Mouse (Mus musculus): ENCODE measurements around the gene Hoga1.

Gene Hoga1

DNA sequence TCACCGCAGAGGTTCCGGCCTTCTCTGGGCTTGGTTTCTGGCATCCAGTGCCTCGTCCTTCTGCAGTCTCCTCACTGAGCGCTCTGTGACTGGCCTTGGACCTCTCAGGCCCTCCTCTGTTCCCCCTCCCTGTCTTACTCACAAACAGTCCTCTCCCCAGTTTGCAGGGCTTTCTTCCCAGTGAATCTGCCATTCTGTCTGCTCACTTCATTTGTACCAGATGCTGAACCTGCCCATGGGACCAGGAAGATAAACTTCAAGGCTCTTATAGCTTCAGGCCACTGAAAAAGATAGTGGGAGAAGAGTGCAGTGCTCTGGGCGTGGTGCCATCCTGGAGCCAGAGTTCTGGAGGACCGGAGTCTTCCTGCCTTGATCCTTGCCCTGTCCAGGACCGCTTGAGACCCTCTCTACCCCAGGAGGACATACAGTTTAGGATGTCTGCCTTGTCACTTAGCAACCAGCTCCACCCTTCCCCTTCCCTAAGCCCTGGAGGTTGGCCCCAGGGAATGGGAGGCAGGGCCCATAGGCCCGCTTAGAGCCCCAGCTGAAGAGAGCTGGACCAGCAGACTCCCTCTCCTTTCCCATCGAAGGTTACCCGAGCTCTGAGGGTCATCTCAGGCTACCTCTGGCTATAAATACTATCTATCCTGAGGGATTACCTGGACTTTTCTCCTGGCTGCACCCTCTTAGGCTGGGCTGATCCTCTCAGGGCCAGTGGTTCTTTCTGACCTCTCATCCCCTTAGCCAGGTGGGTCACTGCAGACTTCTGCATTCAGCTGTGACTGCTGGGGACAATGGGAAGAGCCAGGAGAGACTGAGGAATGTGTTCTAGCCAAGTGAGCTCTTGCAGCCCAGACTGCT, 23.5 kb upstream of the Hoga1 start:
- DNase-seq (ENCODE audit: low spot score): peak; percentile 28

DNA sequence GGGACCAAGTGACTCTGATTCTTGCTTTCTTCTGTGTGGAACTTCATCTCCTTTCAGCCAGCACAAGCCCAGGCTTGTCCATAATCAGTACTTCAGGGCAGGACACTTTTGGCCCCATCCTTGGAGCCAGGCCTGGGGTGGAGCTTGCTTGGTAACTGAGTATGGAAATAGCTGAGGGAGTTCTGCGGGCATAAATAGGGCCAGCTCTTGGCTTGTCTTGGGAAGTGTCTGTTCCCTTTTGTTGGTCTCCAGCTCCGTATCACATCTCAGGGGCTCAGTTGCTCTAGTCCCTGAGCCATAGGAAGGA, 22.9 kb upstream of the Hoga1 start:
- DNase-seq (ENCODE audit: low spot score): no peak

DNA sequence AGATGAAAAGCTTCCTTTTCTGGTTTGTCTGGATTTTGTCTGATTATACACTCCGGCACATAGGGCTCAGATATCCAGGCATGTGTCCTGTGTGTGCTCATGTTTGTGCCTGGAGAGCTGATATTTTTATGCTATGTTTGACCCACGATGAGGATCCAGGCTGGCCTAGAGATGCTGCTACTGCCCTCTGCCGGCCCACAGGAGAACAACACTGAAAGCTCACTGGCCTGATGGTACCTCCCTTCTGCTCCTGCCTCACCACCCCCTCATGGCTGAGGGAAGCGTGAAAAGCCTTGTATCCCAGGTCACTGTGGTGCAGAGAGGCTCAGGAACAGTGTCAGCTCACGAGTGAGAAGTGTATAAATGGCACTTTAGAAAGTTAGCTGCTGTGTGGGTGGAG, 19.3 kb upstream of the Hoga1 start:
- peak; percentile 79 for DNase-seq (ENCODE audit: low spot score)

DNA sequence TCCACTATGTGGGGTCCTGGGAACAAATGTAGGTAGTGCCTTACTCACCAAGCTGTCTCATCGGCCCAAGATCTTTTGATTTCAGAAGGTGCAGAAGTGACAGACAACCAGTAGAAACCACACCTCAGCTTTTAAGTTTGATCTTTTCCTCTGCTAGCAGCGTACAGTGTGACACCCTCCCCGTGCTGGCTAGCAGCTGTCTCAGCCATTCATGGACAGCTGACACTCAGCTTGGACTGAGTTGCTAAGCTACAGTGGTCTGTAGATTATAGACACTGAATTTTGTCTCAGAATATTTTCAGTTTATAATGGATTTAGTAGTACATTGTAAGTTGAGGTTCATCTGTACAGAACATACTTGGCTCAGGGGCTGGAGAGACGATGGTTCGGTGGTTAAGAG, 14.3 kb upstream of the Hoga1 start:
- DNase-seq (ENCODE audit: low spot score): no peak

DNA sequence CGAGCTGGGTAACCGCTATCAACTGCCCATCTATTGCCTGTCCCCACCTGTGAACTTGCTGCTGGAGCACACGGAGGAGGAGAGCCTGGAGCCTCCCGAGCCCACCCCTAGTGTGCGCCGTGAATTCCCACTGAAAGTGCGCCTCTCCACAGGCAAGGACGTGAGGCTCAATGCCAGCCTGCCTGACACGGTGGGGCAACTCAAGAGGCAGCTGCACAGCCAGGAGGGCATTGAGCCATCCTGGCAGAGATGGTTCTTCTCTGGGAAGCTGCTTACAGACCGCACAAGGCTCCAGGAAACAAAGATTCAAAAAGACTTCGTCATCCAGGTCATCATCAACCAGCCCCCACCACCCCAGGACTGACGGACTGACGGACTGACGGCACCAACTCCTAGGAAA, 11.8 kb upstream of the Hoga1 start:
- DNase-seq (ENCODE audit: low spot score): no peak

DNA sequence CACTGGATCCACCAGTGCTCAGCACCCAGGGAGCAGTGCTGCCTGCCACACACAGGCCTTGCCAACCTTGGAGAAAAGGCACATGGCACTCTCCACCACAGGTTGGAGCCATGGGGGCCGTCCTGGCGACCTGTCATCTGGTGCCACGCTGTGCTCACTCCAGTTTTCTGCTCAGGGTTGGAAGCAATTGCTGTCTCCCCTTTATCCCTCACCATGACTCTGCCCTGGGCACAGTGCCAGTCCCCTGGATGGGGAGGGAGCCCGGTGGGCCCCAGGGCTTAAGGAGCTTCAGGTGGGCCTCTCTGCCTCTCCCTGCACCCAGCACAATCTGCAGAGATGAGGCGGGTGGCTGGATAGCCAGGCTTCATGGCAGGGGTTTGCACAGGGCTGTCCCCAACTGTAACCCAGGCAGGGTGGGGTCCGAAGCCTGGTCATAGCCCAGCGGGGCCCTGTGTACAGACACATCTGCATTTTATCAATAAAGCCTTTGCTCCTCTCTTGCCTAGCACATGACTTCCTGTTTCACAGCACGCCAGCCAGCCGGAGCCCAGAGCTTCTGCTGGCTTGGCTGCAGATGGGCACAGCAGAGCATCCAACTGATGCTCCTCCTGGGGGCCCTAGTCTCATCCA, 11.1 kb upstream of the Hoga1 start:
- DNase-seq (ENCODE audit: low spot score): peak; percentile 56

DNA sequence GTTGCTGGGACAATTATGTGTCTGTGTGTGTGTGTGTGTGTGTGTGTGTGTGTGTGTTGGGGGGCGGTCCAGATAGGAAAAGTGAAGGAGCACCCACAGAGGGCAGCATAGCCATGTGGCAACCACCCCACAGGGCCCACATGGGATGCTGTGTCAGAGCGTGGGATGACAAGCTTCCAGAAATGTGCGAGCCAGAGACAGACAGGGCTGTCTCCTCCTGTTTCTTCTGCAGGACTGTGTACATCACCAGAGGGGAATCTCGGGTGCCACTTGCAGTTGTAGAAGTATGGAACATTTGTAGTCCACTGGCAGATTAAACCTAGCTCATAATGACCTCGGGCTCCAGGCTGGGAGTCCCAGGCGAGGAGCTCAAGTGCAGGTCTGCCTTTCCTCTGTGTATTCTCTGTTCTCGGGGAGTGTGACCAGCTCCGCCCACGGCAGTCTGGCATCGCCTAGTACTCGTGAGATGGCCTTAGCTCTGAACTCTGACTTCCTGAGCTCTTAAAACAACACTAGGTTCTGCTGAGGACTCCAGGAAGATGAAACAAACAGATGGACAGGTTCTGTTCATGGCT, 10.4 kb upstream of the Hoga1 start:
- DNase-seq (ENCODE audit: low spot score): peak; percentile 50

DNA sequence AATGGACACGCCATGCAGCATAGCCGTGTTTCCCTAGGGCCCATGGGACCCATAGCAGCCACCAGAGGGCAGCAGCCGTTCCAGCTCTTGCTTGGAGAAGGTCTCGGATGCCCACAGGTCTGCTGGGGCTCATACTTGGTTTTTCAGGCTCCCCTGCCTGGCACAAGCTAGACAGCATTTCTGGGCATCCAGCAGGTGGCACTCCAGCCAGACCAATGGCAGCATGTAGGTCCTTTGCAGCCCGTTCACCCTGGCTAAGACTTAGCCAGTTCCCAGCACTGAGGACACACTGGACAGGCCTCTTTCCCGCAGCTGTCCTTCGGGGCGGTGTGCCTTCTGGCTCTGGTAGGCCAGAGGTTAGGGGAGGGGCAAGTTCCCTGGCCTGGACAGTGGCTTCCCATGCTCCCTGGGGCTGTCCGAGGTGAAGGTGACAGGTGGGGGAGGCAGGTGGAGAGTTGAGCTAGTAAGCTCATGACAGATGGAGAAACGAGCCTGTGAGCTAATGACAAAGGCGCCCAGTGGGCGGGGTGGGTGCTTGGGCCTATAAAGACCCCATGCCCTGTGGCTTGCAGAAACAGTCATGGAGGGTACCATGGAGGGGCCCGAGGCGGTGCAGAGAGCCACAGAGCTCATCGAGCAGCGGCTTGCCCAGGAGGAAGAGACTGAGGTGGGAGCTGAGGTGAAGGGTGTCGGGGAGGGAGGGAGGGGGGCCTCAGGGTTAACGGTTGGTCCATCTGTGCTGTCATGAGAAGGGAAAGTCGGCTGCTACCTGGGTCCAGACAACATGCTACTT, 9.8 kb upstream of the Hoga1 start, which contains the start of gene Ankrd2:
Gene Ankrd2 (plus strand): TSS at position 545 of the 793 bp plus-strand sequence.
- peak; percentile 93 for DNase-seq (ENCODE audit: low spot score)

DNA sequence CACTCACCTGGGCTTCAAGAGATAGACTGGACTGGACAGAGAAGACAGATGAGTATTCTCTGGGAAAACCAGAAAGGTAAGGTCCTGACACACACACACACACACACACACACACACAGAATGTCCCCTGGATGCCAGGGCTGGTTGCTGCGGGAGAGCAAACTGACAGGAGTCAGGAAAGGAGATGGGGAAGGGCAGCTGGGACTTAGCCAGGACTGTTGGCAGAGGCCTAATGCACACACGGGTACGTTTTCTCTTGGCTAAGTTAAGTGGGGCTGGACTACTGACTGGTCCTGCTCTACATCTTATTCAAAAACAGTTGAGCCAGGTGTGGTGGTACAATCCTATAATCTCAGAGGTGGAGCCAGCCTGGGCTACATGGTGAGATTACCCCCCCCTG, 9.1 kb upstream of the Hoga1 start:
- DNase-seq (ENCODE audit: low spot score): no peak

DNA sequence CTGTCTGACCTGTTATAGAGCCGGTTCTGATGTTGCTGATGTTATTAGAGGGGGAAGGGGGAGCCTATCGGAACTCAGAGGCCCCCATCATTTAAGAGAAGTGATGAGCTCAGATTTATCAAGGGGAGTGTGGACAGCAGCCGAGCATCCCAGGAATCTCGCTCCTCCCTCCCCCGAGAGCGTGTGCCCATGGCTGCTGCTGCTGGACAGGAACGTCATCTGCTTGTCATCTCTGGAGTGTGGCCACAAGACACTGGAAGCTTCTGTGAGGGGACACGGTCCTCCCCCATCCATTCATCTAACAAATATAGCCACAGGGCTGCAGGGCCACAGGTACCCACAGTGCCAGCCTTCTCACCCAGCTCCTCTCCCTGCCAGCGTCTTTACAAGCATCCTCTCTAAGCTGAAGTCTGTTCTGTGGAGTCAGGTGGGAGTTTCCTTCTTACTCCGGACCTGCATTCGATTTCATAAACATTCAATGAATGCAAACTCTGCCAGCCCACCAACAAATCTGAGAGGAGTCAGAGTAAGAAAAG, 8.2 kb upstream of the Hoga1 start:
- DNase-seq (ENCODE audit: low spot score): no peak

DNA sequence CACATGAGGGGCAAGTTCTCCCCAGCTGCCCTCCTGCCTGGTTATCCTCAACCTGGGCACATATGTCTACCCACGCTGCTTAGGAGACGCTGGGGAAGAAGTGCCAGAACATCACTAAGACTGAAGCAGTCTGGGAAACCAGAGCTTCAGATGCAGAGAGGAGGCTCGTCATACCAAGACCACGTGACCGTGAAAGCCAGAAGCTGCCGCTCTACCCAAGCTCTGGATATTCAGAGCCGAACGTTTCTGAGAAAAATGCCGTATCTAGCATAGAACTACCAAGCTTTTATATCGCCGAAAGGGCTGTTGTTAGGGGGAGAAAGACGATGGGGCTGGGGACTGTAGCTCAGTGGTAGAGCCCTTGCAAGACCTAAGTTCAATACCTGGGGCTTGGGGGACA, 7.1 kb upstream of the Hoga1 start:
- no peak for DNase-seq (ENCODE audit: low spot score)

DNA sequence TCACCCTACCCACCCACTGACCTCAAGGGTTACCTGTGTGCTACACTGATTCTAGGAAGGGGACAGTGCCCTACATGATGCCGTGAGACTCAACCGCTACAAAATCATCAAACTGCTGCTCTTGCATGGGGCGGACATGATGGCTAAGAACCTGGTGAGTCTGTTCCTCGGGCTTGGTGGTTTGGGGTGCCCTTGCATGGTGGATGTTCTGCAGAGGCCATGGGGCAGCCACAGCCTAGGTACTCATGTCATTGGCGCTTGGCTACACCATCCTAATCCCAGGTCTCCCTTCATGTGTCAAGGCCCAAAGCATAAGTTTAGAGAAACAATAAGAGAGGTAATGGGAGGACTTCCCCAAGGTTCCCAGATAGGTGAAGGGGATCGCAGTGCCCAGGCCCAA, 1.4 kb upstream of the Hoga1 start:
- no peak for DNase-seq (ENCODE audit: low spot score)

DNA sequence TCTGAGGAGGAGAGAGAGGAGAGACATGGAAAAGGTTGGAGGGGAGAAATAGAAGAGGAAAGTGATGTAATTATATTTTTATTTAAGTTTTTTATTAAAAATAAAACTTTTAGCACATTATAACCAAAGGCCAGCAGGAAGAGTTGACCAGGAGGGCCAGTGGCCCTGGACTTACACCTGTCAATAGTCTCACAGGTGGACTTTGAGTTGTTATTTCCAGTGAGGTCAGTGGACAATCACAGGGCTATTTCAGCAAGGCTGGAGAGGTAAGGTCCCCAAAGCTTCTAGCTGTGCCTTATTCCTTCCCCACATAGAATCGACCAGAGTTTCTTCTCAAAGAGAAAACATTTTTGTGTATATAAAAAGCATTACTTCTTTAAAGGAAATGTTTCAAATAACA, 4.8 kb downstream of the Hoga1 start:
- no peak for DNase-seq (ENCODE audit: low spot score)

DNA sequence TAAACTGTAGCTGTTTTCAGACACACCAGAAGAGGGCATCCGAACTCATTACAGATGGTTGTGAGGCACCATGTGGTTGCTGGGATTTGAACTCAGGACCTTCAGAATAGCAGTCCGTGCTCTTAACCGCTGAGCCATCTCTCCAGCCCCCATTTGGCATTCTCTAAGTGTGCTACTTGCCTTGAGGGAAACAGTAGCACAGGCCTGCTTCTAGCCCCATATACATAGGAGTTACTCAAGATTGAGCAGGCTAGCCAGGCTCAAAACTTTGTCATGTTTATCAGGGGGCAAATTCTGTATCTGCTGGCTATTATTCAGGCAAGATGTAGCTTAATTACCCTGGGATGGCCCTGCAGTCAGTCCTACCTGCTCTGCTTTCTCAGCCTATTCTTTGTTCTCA, 5.9 kb downstream of the Hoga1 start:
- no peak for DNase-seq (ENCODE audit: low spot score)

DNA sequence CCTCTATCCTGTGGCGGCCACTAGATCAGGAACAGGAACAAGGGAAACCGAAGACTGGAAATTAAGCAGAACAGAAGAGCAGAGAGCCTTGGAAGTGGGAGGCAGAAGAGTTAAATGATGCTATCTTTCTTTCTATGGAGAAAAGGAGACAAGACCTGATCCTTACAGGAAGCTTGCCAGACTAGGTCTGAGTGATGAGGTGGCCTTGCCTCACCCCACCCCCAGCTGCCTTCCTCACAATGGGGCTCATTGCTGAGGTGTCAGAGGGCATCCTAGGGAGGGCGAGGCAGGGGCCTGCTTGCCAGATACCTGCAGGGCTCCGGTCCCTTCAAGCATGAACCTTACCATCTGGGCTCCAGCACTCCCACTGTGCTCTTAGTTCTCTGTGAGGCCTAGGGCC, 6.5 kb downstream of the Hoga1 start, which contains the start of gene 4933411K16Rik:
Gene 4933411K16Rik (plus strand): TSS at position 301 of the 400 bp plus-strand sequence.
- DNase-seq (ENCODE audit: low spot score): no peak

DNA sequence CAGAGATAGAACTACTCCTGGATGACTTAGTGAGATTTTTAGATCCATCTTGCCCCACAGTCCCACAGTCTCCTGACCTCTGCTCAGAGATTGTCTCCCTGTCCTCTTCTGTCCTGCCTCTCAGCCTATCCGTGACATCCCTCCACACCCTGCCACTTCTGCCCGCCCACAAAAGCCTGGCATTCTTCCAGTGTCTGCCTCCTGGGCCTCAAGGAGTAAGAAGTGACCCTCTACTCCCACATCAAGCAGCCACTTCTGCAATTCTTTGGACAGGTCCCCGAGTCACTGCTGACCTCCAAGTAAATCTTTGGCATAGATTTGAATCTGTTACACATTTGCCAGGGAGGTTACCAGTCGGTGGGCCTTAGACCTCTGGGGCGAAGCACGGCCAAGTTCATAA, 8.8 kb downstream of the Hoga1 start:
- DNase-seq (ENCODE audit: low spot score): no peak

DNA sequence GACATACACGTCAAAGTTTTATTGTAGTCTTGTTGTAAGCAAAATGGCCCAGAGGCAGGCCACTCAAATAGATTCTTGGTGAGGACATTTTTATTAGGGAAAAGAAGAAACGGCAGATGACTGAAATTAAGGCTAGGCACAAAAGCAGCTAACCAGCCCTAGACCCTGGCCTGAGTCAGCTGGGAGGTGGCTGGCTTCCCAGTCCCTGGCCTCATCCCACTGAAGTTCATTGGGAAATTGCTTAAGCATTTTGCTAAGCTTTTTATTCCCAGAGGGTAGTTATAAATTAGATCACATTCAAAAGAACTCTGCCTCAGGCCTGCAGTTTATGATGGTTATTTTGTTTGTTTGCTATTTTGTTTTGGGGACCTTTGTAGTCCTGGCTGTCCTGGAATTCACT, 10.5 kb downstream of the Hoga1 start:
- DNase-seq (ENCODE audit: low spot score): peak; percentile 14

DNA sequence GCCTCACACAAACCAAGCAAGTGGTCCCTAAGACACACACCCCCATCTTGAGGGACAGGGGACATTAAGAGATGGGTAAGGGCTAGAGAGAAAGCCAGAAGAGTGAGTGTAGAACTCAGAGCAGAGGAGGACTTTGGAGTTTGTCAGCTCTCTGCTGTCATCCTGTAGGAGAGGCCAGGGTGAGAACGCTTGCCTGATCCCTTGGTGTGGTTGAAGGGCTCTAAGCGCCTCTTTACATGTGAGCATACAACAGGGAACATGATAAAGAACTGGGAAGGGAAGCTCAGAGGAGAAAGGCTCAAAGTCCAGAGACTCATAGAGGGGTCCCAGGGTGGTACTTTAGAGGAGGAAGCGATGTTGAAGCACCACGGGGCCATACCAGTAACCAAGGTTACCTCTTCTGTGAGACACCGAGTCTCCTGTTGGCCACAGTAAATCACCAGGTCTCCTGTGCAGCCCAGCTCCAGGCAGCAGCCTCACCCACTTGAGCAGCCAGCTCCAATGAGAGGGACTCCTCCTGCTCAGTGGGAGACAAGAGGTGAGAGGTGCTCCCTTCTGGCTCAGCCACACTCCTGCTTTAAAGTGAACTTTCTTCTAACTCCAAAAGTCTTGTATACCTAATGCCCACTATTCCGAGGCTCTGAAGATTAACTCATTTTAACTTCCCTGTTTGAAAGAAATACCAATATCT, 11.5 kb downstream of the Hoga1 start:
- no peak for DNase-seq (ENCODE audit: low spot score)

DNA sequence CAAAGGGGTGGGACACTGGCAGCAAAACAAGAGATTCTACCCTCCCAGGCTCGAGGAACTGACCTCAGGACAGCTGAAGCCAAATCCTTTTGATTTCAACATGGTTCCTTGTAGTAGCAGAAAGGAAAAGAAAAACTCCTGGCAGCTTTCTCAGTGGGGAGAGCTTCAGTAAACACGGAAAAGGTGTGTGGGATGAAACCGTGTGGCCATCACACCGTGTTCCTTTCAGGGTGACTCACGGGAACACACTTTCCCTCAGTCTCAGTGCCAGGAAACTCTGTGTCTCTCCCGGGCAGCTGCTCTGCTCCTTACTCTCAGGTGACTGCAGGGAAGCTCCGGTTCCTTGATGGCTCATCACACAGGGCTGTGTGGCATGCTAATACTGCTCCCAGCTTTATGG, 13.0 kb downstream of the Hoga1 start:
- no peak for DNase-seq (ENCODE audit: low spot score)

DNA sequence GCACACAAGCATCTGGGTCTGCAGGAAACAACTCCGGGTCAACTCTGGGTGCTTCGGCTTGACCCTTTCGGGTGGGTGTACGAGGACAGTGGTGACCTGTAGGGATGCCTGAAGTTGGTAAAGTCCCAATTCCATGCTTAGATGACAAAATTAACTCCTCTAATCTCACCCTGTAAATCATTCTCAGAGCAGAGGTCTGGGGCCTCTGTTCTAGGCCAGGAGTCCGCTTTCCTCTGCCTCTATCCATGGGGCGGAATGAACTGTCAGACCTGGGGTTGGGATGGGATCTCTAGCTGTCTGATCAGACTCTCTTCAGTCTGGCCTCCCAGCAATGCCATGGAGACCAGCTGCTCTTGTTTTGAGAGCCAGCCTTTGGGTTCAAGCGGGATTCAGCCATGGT, 16.0 kb downstream of the Hoga1 start:
- DNase-seq (ENCODE audit: low spot score): no peak

DNA sequence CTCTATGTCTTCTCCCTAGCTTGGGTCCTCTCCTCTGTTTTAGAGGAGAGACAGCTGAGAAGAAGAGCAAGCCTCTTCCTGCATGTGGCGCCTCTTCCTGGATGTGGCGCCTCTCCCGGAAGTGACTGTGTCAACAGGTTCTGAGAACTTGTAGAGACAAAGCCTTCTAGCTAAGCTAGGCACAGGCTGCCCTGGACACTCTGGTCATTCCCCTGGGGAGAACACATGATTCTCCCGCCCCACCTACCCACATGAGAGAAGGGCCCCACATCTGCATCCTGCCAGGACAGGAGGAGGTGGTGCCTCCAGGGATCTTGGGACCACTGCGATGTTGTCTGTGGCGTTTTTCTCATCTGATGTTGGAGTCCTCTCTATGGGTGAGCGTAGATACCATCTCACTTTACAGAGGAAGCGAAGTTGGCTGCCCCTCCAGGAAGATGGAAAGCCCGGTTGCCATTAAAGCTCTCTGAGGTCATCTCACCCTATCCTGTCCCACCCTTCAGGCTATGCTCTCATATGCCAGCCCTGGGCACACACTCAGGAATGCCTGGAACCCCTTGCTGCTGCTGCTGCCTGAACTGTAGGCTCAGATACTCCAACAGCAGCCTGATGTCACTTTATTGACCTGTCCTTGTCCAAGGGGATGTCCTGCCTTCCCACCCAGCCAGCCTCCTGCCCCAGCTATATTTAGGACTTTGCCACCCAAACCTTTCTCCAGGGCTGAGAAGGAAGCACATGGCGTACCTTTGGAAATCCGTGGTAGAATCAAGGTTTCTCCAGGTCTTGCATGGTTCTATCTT, 23.2 kb downstream of the Hoga1 start:
- DNase-seq (ENCODE audit: low spot score): peak; percentile 50
